In genomic region chr1:161248685-161249084, GRCm38 (mm10) we compare ENCODE assay signal across 7 mouse cellular contexts. TPM values are rescaled to one million over a fixed set of nuclear protein-coding genes. Genes with fewer than 3 reads are reported as not detected.
DNase-seq lines count a peak whose midpoint lies in the region; ATAC-seq and TF ChIP-seq lines count a peak whose summit lies in the region.

No protein-coding gene starts in this region.

- no peak overlapping the region for H3K9ac ChIP-seq in forebrain, embryonic 14.5 days (ENCODE audit: low read length)
- peak overlapping the region; percentile 96 for H3K9ac ChIP-seq in liver, embryonic 12.5 days

- peaks cover 15% of the 10 kb centered on the region for H3K27me3 ChIP-seq in E14TG2a.4 (ENCODE audit: insufficient read depth, low read length)
- no peaks in the 10 kb centered on the region for H3K27me3 ChIP-seq in forebrain, embryonic 14.5 days (replicated peaks; ENCODE audit: control insufficient read depth, insufficient read depth, low read length)
- no peaks in the 10 kb centered on the region for H3K27me3 ChIP-seq in liver, embryonic 12.5 days (replicated peaks)

- H3K27ac ChIP-seq in forebrain, embryonic 14.5 days (ENCODE audit: low read depth, low read length), result no peak overlapping the region
- peak overlapping the region; percentile 89 for H3K27ac ChIP-seq in liver, embryonic 12.5 days

- H3K9me3 ChIP-seq in E14TG2a.4 (ENCODE audit: low read length), result no peaks in the 10 kb centered on the region
- H3K9me3 ChIP-seq in forebrain, embryonic 14.5 days (replicated peaks; ENCODE audit: control insufficient read depth, low read length), result no peaks in the 10 kb centered on the region
- H3K9me3 ChIP-seq in liver, embryonic 12.5 days (replicated peaks), result no peaks in the 10 kb centered on the region

- peaks cover 89% of the 10 kb centered on the region for H3K4me1 ChIP-seq in E14TG2a.4 (replicated peaks; ENCODE audit: low read depth, low read length)
- peaks cover 20% of the 10 kb centered on the region for H3K4me1 ChIP-seq in forebrain, embryonic 14.5 days (ENCODE audit: control insufficient read depth, insufficient read depth, low read length)
- H3K4me1 ChIP-seq in liver, embryonic 12.5 days, result peaks cover 74% of the 10 kb centered on the region

- WGBS in forebrain, embryonic 14.5 days, result 53% methylated on average over 7 of the region's 7 CpGs
- WGBS in liver, embryonic 12.5 days (ENCODE audit: insufficient replicate concordance), result 38% methylated on average over 7 of the region's 7 CpGs

- ATAC-seq in forebrain, embryonic 14.5 days, result no peak
- ATAC-seq in liver, embryonic 12.5 days, result no peak

- peak overlapping the region; percentile 95 for H3K4me3 ChIP-seq in E14TG2a.4 (replicated peaks; ENCODE audit: low read length)
- peak overlapping the region; percentile 81 for H3K4me3 ChIP-seq in forebrain, embryonic 14.5 days (ENCODE audit: low read depth, low read length)
- H3K4me3 ChIP-seq in liver, embryonic 12.5 days, result peak overlapping the region; percentile 92

- TF ChIP-seq CTCF in E14TG2a.4 (conservative IDR thresholded peaks at IDR 0.05; ENCODE audit: low read length), result no peak

- peak; percentile 18 for DNase-seq in 3134 (ENCODE audit: extremely low read depth, insufficient read length, low spot score)
- no peak for DNase-seq in forebrain, embryonic 14.5 days (ENCODE audit: low spot score)
- no peak for DNase-seq in cerebellum, adult 11-12 months
- no peak for DNase-seq in layer of hippocampus, postnatal 10 days (ENCODE audit: low spot score in 2 of 2)
- no peak for DNase-seq in frontal cortex, postnatal 10 days (ENCODE audit: low spot score in 2 of 2)

- peak overlapping the region; percentile 93 for H3K4me2 ChIP-seq in forebrain, embryonic 14.5 days (ENCODE audit: low read length)
- peak overlapping the region; percentile 93 for H3K4me2 ChIP-seq in liver, embryonic 12.5 days

- peaks cover 57% of the 10 kb centered on the region for H3K36me3 ChIP-seq in E14TG2a.4 (ENCODE audit: insufficient read depth, low read length)
- H3K36me3 ChIP-seq in forebrain, embryonic 14.5 days (ENCODE audit: control insufficient read depth, insufficient read depth, low read length), result peaks cover 27% of the 10 kb centered on the region
- H3K36me3 ChIP-seq in liver, embryonic 12.5 days, result peaks cover 39% of the 10 kb centered on the region

RNA-seq across cellular contexts. Expression of gene Prdx6, which starts 2.3 kb away (rescaled TPM):
- 256 and 281 TPM in 2 replicates for polyA plus RNA-seq in forebrain, embryonic 14.5 days (2014; fragmentation: Nextera tagmentation; extraction: Ambion mirVana)
- 467 and 508 TPM in 2 replicates for polyA plus RNA-seq in liver, embryonic 12.5 days (2016; fragmentation: Nextera tagmentation; extraction: Ambion mirVana)
- total RNA-seq in layer of hippocampus, postnatal 10 days (2021), result 100 to 1,000 TPM; 214 to 229 TPM
